Mouse (Mus musculus): ENCODE results near the gene Zbtb7b. TPM values are rescaled to one million over a fixed set of nuclear protein-coding genes. Genes with fewer than 3 reads are reported as not detected.
A peak's percentile ranks its signal among the peaks of the same experiment; 100 is the strongest.

The Zbtb7b gene
- total and polyA plus RNA-seq, 3 experiments = 11.9 to 34.2 (median 27.6) TPM

GRCm38 (mm10) chr3:89419571-89419970 lies 25.0 kb upstream of the Zbtb7b start:
- Histone ChIP-seq H3K4me1 (ENCODE audit: control insufficient read depth in 1 of 2, insufficient read depth in 2 of 2) (peaks cover 18 to 47% of the 10 kb centered on the region in 2 experiments), H3K36me3 (replicated peaks in 1 of 2; ENCODE audit: control insufficient read depth in 1 of 2, insufficient read depth in 1 of 2, low read length in 1 of 2) (peaks cover 40 to 50% of the 10 kb centered on the region in 2 experiments), H3K9ac (ENCODE audit: insufficient read depth, low read depth) (peak overlapping the region; percentile 98), H3K79me2 (replicated peaks; ENCODE audit: control insufficient read depth, extremely low read depth, insufficient read depth, poor library complexity, severe bottlenecking) (peaks cover 51% of the 10 kb centered on the region), H3K27me3 (replicated peaks) (no peaks in the 10 kb centered on the region), H3K4me3 (replicated peaks in 1 of 3; ENCODE audit: low read depth in 2 of 3, low read length in 2 of 3, poor library complexity in 1 of 3) (peak overlapping the region; percentile 69 to 85 (median 81)), H3K4me2 (ENCODE audit: insufficient read depth, low read depth, poor library complexity, severe bottlenecking) (peak overlapping the region; percentile 96), H3K9me3 (replicated peaks; ENCODE audit: low read length) (peaks cover 8% of the 10 kb centered on the region), H3K27ac (ENCODE audit: insufficient read depth, low read depth) (peak overlapping the region; percentile 22; the same call in 1 of the 2 replicates)
- TF ChIP-seq SMC3 (IDR thresholded peaks at IDR 0.05; ENCODE audit: low read depth, low read length) (no peak), CTCF (conservative IDR thresholded peaks at IDR 0.05 in 1 of 2, IDR thresholded peaks at IDR 0.05 in 1 of 2; ENCODE audit: low read depth in 2 of 2, low read length in 2 of 2) (no peak), TBP (conservative IDR thresholded peaks at IDR 0.05; ENCODE audit: low read depth, low read length) (no peak), EP300 (IDR thresholded peaks at IDR 0.05; ENCODE audit: low read length) (no peak), NRF1 (IDR thresholded peaks at IDR 0.05; ENCODE audit: low read depth, low read length) (no peak), MYC (IDR thresholded peaks at IDR 0.05; ENCODE audit: low read depth, low read length) (no peak), TCF12 (IDR thresholded peaks at IDR 0.05; ENCODE audit: low read depth, low read length) (no peak), MEF2A (IDR thresholded peaks at IDR 0.05; ENCODE audit: borderline replicate concordance, low read depth, low read length) (no peak), ZNF384 (IDR thresholded peaks at IDR 0.05; ENCODE audit: low read depth, low read length) (no peak), ETS1 (conservative IDR thresholded peaks at IDR 0.05; ENCODE audit: low read depth, low read length) (no peak), MAX (IDR thresholded peaks at IDR 0.05; ENCODE audit: low read length) (no peak), BHLHE40 (IDR thresholded peaks at IDR 0.05; ENCODE audit: low read depth, low read length) (no peak), IRF4 (IDR thresholded peaks at IDR 0.05; ENCODE audit: low read depth, low read length) (no peak), ZKSCAN1 (IDR thresholded peaks at IDR 0.05; ENCODE audit: borderline replicate concordance, low read depth, low read length) (no peak), USF1 (IDR thresholded peaks at IDR 0.05; ENCODE audit: low read depth, low read length) (no peak), USF2 (conservative IDR thresholded peaks at IDR 0.05; ENCODE audit: low read depth, low read length) (no peak), KAT2A (IDR thresholded peaks at IDR 0.05; ENCODE audit: insufficient replicate concordance, low read length) (no peak), MXI1 (IDR thresholded peaks at IDR 0.05; ENCODE audit: low read depth, low read length) (no peak; the same call in 1 of the 2 replicates), ZC3H11A (IDR thresholded peaks at IDR 0.05; ENCODE audit: low read depth, low read length) (no peak)
- in situ Hi-C loops (cut with MboI; ENCODE audit: low pct_ligation_motif_present, low pct_unique_long_range_greater_than_20kb, low sequenced_read_pairs) (no loop called here), dilution Hi-C loops (cut with MboI; ENCODE audit: extremely low pct_ligation_motif_present, extremely low pct_unique_long_range_greater_than_20kb, low sequenced_read_pairs) (no loop called here)
- no peak for DNase-seq (ENCODE audit: extremely low read depth)

- H3K27me3 ChIP-seq (replicated peaks) = no peaks in the 10 kb centered on the region
- peak overlapping the region; percentile 96 for H3K4me2 ChIP-seq (ENCODE audit: insufficient read depth, low read depth, poor library complexity, severe bottlenecking)
- peaks cover 40 to 49% of the 10 kb centered on the region in 2 experiments for H3K36me3 ChIP-seq (replicated peaks in 1 of 2; ENCODE audit: control insufficient read depth in 1 of 2, insufficient read depth in 1 of 2, low read length in 1 of 2)
- in situ Hi-C loops (cut with MboI; ENCODE audit: low pct_ligation_motif_present, low pct_unique_long_range_greater_than_20kb, low sequenced_read_pairs) = no loop called here
- dilution Hi-C loops (cut with MboI; ENCODE audit: extremely low pct_ligation_motif_present, extremely low pct_unique_long_range_greater_than_20kb, low sequenced_read_pairs) = no loop called here
- H3K4me3 ChIP-seq (replicated peaks in 1 of 3; ENCODE audit: low read depth in 2 of 3, low read length in 2 of 3, poor library complexity in 1 of 3) = peak overlapping the region; percentile 69 to 85 (median 81)
- peak overlapping the region; percentile 98 for H3K9ac ChIP-seq (ENCODE audit: insufficient read depth, low read depth)
- H3K27ac ChIP-seq (ENCODE audit: insufficient read depth, low read depth) = peak overlapping the region; percentile 72
- peaks cover 8% of the 10 kb centered on the region for H3K9me3 ChIP-seq (replicated peaks; ENCODE audit: low read length)
- peak; percentile 37 for DNase-seq (ENCODE audit: extremely low read depth)
- TF ChIP-seq CHD1 (IDR thresholded peaks at IDR 0.05; ENCODE audit: low read depth, low read length) = 0 out of 2 replicates have a peak, but pooled peaks have one; percentile 60
- TF ChIP-seq NRF1 (IDR thresholded peaks at IDR 0.05; ENCODE audit: low read depth, low read length) = no peak
- peak; percentile 18; the same call in 1 of the 2 replicates for TF ChIP-seq SIN3A (IDR thresholded peaks at IDR 0.05; ENCODE audit: low read length)
- peaks cover 51% of the 10 kb centered on the region for H3K79me2 ChIP-seq (replicated peaks; ENCODE audit: control insufficient read depth, extremely low read depth, insufficient read depth, poor library complexity, severe bottlenecking)
- H3K4me1 ChIP-seq (ENCODE audit: control insufficient read depth in 1 of 2, insufficient read depth in 2 of 2) = peaks cover 18 to 47% of the 10 kb centered on the region in 2 experiments
Measured at GRCm38 (mm10) chr3:89418861-89419250, 24.3 kb upstream of the Zbtb7b start.
